Mouse (Mus musculus): Measurements from ENCODE around the gene Dyrk3. TPM values are rescaled to one million over a fixed set of nuclear protein-coding genes. Genes with fewer than 3 reads are reported as not detected.

Dyrk3 gene
- total RNA-seq, 2 experiments from 2014 or later: 0.32 to 0.91 TPM

GRCm38 (mm10) chr1:131121987-131122386, 16.2 kb downstream of the Dyrk3 start:
- DNase-seq: no peak
- intact Hi-C loops (cut with DNase I): no loop called here

DNA sequence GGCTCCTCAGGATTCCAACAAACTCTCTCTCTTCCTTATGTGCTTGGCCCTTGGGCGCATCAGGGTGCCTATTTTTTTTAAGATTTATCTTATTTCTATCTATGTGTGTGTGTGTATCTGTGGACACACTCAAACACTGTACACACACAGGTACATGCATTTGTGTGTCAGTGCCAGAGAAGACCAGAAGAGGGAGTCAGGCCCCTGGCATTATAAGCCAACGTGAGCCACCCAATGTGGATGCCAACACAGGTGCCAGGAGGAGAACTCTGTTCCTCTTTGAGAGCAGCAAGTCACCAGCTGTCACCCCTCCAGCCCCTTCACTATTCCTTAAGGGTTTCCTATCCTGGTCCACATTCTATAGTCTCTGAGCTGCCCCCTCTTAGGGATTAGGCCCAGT, 19.1 kb downstream of the Dyrk3 start:
- peak in 1 of 2 experiments; percentile 37 for DNase-seq
- intact Hi-C loops (cut with DNase I): loop anchor here (5.0 kb wide), 1 partner anchor 88 kb away; no protein-coding TSS in a partner anchor

GRCm38 (mm10) chr1:131118530-131118929, 19.6 kb downstream of the Dyrk3 start:
- intact Hi-C loops (cut with DNase I): loop anchor here (5.0 kb wide), 1 partner anchor 89 kb away; no protein-coding TSS in a partner anchor
- no peak for DNase-seq

- peak; percentile 81 to 86 for DNase-seq
- intact Hi-C loops (cut with DNase I): loop anchor here (2.0 to 5.0 kb wide), 3 partner anchors 22 to 130 kb away; partner anchors contain the start of gene Dyrk3
Observed at GRCm38 (mm10) chr1:131116430-131117011, 21.6 kb downstream of the Dyrk3 start.

DNA sequence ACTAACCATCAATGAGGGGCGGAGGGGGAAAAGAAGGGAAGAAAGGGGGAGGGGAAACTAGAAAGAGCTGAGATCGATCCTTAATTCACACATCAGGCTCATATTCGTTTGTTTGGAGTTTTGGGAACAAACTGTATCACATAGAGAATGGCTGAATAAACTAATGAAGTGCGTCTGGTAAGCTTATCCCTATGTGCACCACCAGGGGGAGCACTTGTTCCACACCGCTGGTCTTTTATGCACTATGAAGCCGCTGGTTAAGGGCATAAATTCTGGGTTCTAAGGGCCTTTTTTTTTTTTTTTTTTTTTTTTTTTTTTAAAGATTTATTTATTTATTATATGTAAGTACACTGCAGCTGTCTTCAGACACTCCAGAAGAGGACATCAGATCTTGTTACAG, 22.2 kb downstream of the Dyrk3 start:
- intact Hi-C loops (cut with DNase I): loop anchor here (1.0 to 5.0 kb wide), 5 partner anchors 23 to 144 kb away; partner anchors contain the start of gene Dyrk3
- DNase-seq: peak; percentile 68 to 83

- DNase-seq: peak; percentile 62 to 74
- intact Hi-C loops (cut with DNase I): no loop called here
Observed at GRCm38 (mm10) chr1:131112576-131112975, 25.6 kb downstream of the Dyrk3 start.

GRCm38 (mm10) chr1:131110525-131111106, 27.5 kb downstream of the Dyrk3 start:
- peak; percentile 54 to 71 for DNase-seq
- intact Hi-C loops (cut with DNase I): no loop called here

GRCm38 (mm10) chr1:131107575-131108308, 30.4 kb downstream of the Dyrk3 start:
- DNase-seq: peak in 1 of 2 experiments; percentile 53
- intact Hi-C loops (cut with DNase I): no loop called here

- no peak for DNase-seq
- intact Hi-C loops (cut with DNase I): no loop called here
Observed at GRCm38 (mm10) chr1:131103776-131104424, 34.2 kb downstream of the Dyrk3 start.

- no peak for DNase-seq
- intact Hi-C loops (cut with DNase I): no loop called here
Observed at GRCm38 (mm10) chr1:131100808-131101207, 37.3 kb downstream of the Dyrk3 start.

- peak; percentile 94 for DNase-seq
- intact Hi-C loops (cut with DNase I): loop anchor here (2.0 kb wide), 1 partner anchor 17 kb away; no protein-coding TSS in a partner anchor
Observed at GRCm38 (mm10) chr1:131097700-131098094, 40.4 kb downstream of the Dyrk3 start, which contains the start of gene Mapkapk2. Gene Mapkapk2, minus strand, starts transcription at chr1:131097826.

- intact Hi-C loops (cut with DNase I): loop anchor here (2.0 kb wide), 1 partner anchor 16 kb away; no protein-coding TSS in a partner anchor
- peak; percentile 82 to 83 for DNase-seq
Observed at GRCm38 (mm10) chr1:131096803-131097699, 41.1 kb downstream of the Dyrk3 start.

GRCm38 (mm10) chr1:131096132-131096695, 41.9 kb downstream of the Dyrk3 start:
- DNase-seq: no peak
- intact Hi-C loops (cut with DNase I): loop anchor here (2.0 kb wide), 1 partner anchor 15 kb away; no protein-coding TSS in a partner anchor

GRCm38 (mm10) chr1:131095574-131095973, 42.6 kb downstream of the Dyrk3 start:
- no peak for DNase-seq
- intact Hi-C loops (cut with DNase I): no loop called here

GRCm38 (mm10) chr1:131093889-131094288, 44.3 kb downstream of the Dyrk3 start:
- no peak for DNase-seq
- intact Hi-C loops (cut with DNase I): no loop called here

DNA sequence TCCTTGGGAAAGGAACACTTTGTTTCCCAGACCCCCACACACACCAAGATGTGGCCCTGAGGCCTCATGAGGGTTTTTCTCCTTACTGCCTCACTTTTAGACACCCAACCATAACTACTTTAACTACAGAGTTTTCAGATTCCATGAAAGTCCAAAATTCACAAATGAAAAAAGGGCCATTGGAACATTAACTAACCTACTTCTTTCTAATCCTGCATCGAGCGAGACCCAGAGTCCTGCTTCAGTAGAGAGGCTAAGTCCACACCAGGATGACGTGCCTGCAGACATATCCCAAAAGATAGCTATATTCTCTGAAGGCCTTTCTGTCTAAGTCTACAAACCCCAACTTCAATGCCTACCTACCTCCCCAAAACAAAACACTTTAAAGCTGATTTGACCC, 45.3 kb downstream of the Dyrk3 start:
- intact Hi-C loops (cut with DNase I): no loop called here
- no peak for DNase-seq

DNA sequence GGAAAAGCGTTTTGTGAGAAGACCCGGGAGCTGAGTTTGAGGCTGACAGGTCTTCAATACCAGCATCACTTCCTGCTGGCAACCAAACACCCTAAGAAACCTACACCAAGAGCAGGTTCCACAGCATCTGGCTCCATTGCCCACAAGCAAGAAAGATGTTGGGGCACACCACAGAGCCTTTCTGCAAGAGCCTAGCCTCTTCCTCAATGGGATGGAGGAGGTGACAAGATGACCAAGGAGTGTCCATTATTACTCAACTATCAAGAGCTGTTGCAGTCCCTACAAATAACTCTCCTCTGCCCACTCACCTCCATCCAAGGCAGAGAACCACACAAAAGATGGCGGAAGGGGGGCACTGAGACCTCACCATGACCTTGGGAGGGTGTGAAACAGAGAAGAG, 46.0 kb downstream of the Dyrk3 start:
- no peak for DNase-seq
- intact Hi-C loops (cut with DNase I): no loop called here

DNA sequence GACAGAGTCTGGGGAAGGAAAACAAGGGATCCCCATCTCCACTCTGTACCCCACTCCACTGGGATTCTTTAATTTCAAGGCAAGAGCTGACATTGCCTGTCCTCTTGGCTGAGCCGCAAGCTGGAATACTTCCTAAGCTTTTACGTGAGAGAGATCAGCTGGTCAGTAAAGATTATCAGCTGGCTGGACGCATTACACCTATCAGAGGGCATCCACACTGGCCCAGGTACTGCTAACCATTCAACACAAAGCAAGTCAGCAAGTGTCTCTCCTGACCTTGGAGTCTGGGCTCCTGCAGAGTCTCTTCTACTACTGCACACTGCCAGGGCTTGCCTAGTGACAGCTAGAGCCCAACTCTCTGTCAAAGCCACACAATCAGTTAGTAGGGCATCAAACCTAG, 46.7 kb downstream of the Dyrk3 start:
- peak in 1 of 2 experiments; percentile 57 for DNase-seq
- intact Hi-C loops (cut with DNase I): no loop called here

- DNase-seq: peak in 1 of 2 experiments; percentile 49
- intact Hi-C loops (cut with DNase I): no loop called here
Observed at GRCm38 (mm10) chr1:131090877-131091276, 47.3 kb downstream of the Dyrk3 start.
